Mouse (Mus musculus) stomach, embryonic 15.5 days (tissue): ENCODE data around the gene Bace1. TPM values are rescaled to one million over a fixed set of nuclear protein-coding genes. Genes with fewer than 3 reads are reported as not detected.

ENCODE experiments used
- ATAC-seq: fragments of 200-750 bp; cut with Nextera tagmentation; 2 replicates; pipeline ENCODE4 v1.8.0; 2017; ENCODE audit warnings: low read depth, moderate number of reproducible peaks, moderate TSS enrichment; ENCODE audit not compliant: insufficient read depth, low FRiP score
- H3K27ac ChIP-seq: fragments of 300-500 bp; sonication (generic); 2 replicates; pipeline ENCODE4 v1.5.1; 2015; ENCODE audit warnings: mild to moderate bottlenecking, inconsistent platforms
- H3K27me3 ChIP-seq: fragments of 300-500 bp; sonication (generic); replicated peaks from 2 replicates; pipeline ENCODE4 v1.6.1; 2015; ENCODE audit warnings: inconsistent platforms
- H3K36me3 ChIP-seq: fragments of 300-500 bp; sonication (generic); 2 replicates; pipeline ENCODE4 v1.6.1; 2015; ENCODE audit warnings: inconsistent platforms
- H3K4me1 ChIP-seq: fragments of 300-500 bp; sonication (generic); 2 replicates; pipeline ENCODE4 v1.6.1; 2015; ENCODE audit warnings: inconsistent platforms
- H3K4me2 ChIP-seq: fragments of 300-500 bp; sonication (generic); 2 replicates; pipeline ENCODE4 v1.6.1; 2015; ENCODE audit warnings: mild to moderate bottlenecking, inconsistent platforms
- H3K4me3 ChIP-seq: fragments of 300-500 bp; sonication (generic); replicated peaks from 2 replicates; pipeline ENCODE4 v1.5.1; 2015; ENCODE audit warnings: inconsistent platforms
- H3K9ac ChIP-seq: fragments of 300-500 bp; sonication (generic); 2 replicates; pipeline ENCODE4 v1.6.1; 2015; ENCODE audit warnings: inconsistent platforms
- H3K9me3 ChIP-seq: fragments of 300-500 bp; sonication (generic); 2 replicates; pipeline ENCODE4 v1.6.1; 2016; ENCODE audit warnings: inconsistent platforms
- WGBS: fragments of 180-500 bp; shearing (Covaris S2); methylation state at CpG from one replicate; pipeline ENCODE4 v1.1.7; 2015; 5-methylcytosine and 5-hydroxymethylcytosine counted together
- polyA plus RNA-seq: library from polyadenylated mRNA; unstranded; fragments of >200 nt; fragmentation: Nextera tagmentation; extraction: Ambion mirVana; gene quantifications from 2 replicates; pipeline ENCODE4 v1.2.1, GENCODE M21; 2015

The Bace1 gene
- 28.3 and 28.5 TPM in 2 replicates for polyA plus RNA-seq

DNA sequence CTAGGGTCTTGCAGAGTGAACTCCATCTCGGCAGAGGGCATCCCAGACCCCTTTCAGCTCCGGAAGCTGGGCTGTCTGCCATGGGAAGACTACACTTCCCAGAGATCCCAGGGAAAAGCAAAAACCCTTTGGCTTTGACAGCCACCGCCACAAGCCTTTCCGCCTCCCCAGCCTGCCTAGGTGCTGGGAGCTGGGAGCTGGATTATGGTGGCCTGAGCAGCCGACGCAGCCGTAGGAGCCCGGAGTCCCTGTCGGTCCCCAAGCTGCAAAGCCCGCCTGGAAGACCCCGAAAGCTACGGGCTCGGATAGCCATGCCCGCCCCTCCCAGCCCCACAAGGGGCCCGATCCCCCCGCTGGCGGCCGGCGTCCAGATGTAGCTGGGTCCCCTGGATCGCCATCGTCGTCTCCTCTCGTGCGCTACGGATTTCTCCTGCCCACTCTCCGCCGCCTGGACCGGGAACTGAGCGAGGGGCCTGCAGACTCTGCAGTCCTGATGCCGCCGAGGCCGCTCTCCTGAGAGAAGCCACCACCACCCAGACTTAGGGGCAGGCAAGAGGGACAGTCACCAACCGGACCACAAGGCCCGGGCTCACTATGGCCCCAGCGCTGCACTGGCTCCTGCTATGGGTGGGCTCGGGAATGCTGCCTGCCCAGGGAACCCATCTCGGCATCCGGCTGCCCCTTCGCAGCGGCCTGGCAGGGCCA, at the start of gene Bace1:
Gene Bace1 (plus strand): TSS at position 147 of the 705 bp plus-strand sequence.
- peak within 1 kb of the TSS; percentile 84 for H3K4me3 ChIP-seq
- H3K9ac ChIP-seq = peak within 1 kb of the TSS; percentile 87
- peak; percentile 65 for ATAC-seq
- H3K9me3 ChIP-seq = no peaks in the 10 kb centered on the region
- no peaks in the 10 kb centered on the region for H3K36me3 ChIP-seq
- H3K4me1 ChIP-seq = peaks cover 29% of the 10 kb centered on the region
- peak within 1 kb of the TSS; percentile 95 for H3K4me2 ChIP-seq
- peak within 1 kb of the TSS; percentile 51 for H3K27ac ChIP-seq
- no peaks in the 10 kb centered on the region for H3K27me3 ChIP-seq
- under 1% methylated on average over 40 of the region's 40 CpGs for WGBS

DNA sequence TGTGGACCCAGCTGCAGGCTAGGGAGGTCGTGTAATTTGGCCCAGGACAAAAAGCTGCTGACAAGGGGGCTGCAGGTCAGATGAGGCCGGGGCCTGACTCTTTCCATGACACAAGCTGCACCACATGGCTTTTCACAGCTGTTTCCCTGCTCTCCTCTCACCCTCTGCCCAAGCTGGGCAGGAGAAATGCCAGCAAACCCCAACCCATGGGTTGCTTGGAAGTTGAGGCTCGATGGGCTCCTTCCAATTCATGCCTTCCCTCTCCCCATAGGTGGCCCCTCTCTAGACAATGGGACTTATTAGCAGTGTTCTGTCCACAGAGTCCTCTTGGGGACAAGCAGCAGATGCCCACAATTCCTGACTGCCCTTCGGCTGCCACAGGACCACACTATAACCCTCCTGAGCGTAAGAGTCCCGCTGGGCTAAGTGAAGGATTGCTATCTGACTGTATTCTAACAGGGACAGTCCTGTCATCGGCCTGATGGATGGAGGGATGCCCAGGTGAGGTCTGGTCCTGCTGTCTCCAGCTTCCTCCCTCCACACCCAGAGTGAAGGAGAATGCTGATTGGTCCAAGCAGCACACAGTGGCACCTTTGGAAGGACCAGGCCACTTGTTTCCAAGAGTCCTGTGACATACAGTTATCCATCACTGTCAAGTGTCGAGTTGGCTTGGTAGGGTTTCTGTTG, 46.8 kb upstream of the Bace1 start:
- Histone ChIP-seq H3K4me1 (peaks cover 5% of the 10 kb centered on the region; the same call in 1 of the 2 replicates), H3K4me2 (no peak overlapping the region), H3K27ac (no peak overlapping the region), H3K27me3 (no peaks in the 10 kb centered on the region), H3K36me3 (0 out of 2 replicates have a peak, but pooled peaks cover 4% of the 10 kb centered on the region), H3K4me3 (no peak overlapping the region), H3K9ac (no peak overlapping the region), H3K9me3 (no peaks in the 10 kb centered on the region)
- ATAC-seq = no peak
- WGBS = 78% methylated on average over 8 of the region's 8 CpGs

DNA sequence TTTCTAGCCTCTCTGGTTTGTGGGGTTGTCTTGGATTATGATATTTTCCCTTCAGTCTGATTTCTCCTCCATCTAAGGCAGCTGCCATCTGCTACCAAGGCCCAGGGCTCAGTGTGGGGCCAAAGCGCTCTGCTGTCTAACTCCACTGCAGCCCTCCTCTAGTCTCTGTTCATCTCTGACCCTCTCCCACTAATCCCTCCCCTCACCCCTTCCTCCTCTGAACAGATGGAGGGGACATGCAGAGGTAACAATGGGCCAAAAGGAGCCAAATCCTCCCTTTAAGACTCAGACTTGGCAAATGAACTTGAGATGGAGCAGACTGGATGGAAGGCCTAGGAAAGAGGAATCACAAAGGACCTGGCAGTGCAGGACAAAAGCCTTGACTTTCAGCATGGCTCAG, 46.1 kb upstream of the Bace1 start:
- H3K9me3 ChIP-seq = no peaks in the 10 kb centered on the region
- no peak overlapping the region for H3K9ac ChIP-seq
- no peak overlapping the region for H3K4me2 ChIP-seq
- H3K27me3 ChIP-seq = no peaks in the 10 kb centered on the region
- H3K4me3 ChIP-seq = no peak overlapping the region
- 0 out of 2 replicates have a peak, but pooled peaks cover 4% of the 10 kb centered on the region for H3K36me3 ChIP-seq
- H3K4me1 ChIP-seq = peaks cover 3% of the 10 kb centered on the region; the same call in 1 of the 2 replicates
- 96% methylated on average over 1 of the region's 1 CpGs for WGBS
- no peak overlapping the region for H3K27ac ChIP-seq
- no peak for ATAC-seq

DNA sequence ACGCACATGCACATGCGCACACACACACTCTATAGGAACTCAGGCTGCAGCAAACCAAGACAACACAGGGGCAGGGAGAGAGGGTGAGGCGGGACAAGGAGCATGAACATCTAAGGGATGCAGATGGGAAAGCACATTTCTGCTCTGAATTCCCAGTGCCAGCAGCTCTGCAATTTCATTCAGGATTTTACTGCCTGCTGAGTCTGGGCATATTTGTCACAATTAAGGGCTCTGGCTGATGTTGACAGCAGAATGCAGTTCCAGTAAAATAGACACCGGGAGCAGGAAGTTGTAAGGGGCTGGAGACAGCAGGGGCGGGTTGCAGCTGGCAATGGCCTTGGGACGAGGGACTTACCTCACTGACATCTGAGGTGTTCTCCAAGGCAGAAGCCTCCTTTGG, 44.7 kb upstream of the Bace1 start:
- ATAC-seq = no peak
- H3K4me3 ChIP-seq = no peak overlapping the region
- peaks cover 4% of the 10 kb centered on the region; the same call in 1 of the 2 replicates for H3K4me1 ChIP-seq
- H3K9me3 ChIP-seq = no peaks in the 10 kb centered on the region
- no peaks in the 10 kb centered on the region for H3K27me3 ChIP-seq
- WGBS = 79% methylated on average over 6 of the region's 6 CpGs
- H3K36me3 ChIP-seq = 0 out of 2 replicates have a peak, but pooled peaks cover 4% of the 10 kb centered on the region
- no peak overlapping the region for H3K9ac ChIP-seq
- no peak overlapping the region for H3K4me2 ChIP-seq
- H3K27ac ChIP-seq = no peak overlapping the region

DNA sequence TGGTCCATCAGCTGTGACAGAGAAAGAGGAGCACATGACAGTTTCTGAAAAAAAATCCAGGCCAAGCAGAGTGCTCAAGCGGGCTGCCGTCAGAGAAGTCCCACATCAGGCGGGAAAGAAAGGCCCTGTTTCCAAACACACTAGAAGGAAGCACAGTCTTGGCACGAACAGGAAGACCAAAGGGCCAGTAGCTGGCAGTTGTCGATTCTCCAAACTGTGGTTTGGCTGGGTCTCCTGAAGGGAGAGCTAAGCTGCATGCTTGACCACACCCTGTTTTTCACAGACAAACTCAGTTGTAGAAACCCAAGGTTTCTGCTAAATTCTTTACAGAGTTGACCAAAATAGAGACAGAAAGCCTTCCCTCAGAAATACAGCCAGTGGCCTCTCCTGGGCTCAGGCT, 42.7 kb upstream of the Bace1 start:
- Histone ChIP-seq H3K4me3 (no peak overlapping the region), H3K9ac (no peak overlapping the region), H3K9me3 (no peaks in the 10 kb centered on the region), H3K27ac (no peak overlapping the region), H3K27me3 (no peaks in the 10 kb centered on the region), H3K36me3 (0 out of 2 replicates have a peak, but pooled peaks cover 4% of the 10 kb centered on the region), H3K4me2 (no peak overlapping the region), H3K4me1 (peaks cover 10% of the 10 kb centered on the region; the same call in 1 of the 2 replicates)
- 79% methylated on average over 5 of the region's 5 CpGs for WGBS
- ATAC-seq = no peak

DNA sequence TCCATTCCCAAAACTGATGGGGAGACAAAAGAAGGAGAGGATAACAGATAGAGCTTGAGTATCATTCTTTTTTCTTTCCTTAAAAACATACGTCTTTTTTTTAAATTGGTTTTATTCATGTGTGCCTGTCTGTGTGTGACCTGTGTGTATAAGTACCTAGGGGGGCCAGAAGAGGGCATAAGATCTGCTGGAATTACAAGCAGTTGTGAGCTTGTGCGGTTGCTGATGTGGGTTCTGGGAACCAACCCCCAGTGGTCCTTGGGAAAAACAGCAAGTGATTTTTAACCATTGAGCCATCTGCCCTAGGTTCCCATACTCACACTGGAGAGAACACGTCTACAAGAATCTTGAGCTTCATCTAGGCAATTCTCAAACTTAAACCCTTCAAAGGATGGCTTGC, 41.1 kb upstream of the Bace1 start:
- WGBS = 82% methylated on average over 3 of the region's 3 CpGs
- Histone ChIP-seq H3K9me3 (no peaks in the 10 kb centered on the region), H3K9ac (no peak overlapping the region), H3K27me3 (no peaks in the 10 kb centered on the region), H3K36me3 (0 out of 2 replicates have a peak, but pooled peaks cover 4% of the 10 kb centered on the region), H3K4me1 (peaks cover 10% of the 10 kb centered on the region; the same call in 1 of the 2 replicates), H3K27ac (no peak overlapping the region), H3K4me2 (no peak overlapping the region), H3K4me3 (no peak overlapping the region)
- no peak for ATAC-seq

DNA sequence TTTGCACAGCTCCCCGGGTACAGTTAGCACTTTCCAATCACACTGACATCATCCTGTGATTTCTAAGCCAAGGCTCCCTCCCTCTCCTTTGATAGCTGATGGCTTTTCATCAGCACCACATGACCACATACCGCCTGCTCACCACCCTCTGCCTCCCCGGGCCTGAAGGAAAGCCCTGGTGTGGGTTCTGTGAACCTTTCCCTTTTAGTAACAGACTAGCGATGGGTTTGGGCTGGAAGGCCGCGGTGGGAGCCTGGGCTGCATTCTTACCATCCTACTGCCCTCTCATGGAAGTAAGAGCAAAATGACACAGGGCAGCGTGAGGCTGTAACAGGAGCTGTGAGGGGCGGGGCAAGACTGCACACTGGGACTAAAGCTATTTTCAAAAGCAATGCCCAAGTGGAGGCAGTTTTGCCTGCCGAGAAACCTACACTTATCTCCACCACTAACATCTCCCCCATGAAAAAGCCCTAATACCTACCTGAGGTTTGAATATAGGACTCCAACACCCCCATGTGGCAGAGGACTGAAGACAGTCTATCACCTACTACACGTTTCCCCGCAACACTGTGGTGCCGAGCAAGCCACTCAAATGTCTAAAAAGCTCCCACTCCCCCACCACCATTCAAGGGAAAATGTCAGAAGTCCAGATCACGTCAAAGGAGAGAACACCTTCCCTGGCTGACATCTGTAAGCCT, 39.8 kb upstream of the Bace1 start:
- H3K36me3 ChIP-seq = no peaks in the 10 kb centered on the region
- peak; percentile 54; the same call in 1 of the 2 replicates for ATAC-seq
- no peaks in the 10 kb centered on the region for H3K9me3 ChIP-seq
- no peaks in the 10 kb centered on the region for H3K27me3 ChIP-seq
- H3K9ac ChIP-seq = no peak overlapping the region
- WGBS = 19% methylated on average over 13 of the region's 13 CpGs
- no peak overlapping the region for H3K4me2 ChIP-seq
- no peak overlapping the region for H3K27ac ChIP-seq
- H3K4me3 ChIP-seq = no peak overlapping the region
- peaks cover 10% of the 10 kb centered on the region; the same call in 1 of the 2 replicates for H3K4me1 ChIP-seq

DNA sequence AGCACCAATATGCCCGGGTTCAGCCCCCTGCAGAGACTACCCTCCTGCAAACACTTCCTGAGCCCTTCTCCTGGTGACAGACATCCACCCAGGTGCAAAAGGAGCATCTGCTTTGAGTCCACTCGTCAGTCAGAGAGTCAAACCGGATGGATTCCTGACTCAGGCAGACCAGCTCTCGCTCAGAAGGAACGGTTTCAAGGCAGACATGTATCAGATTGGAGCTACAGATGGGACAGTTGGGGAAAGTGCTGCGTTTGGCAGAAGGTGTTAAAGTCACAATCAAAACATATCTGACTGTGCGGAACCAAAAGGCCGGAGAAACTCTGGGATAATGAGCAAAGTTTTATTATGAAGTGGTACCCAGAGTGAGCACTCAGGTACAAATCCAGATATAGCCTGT, 39.0 kb upstream of the Bace1 start:
- WGBS = 79% methylated on average over 8 of the region's 8 CpGs

DNA sequence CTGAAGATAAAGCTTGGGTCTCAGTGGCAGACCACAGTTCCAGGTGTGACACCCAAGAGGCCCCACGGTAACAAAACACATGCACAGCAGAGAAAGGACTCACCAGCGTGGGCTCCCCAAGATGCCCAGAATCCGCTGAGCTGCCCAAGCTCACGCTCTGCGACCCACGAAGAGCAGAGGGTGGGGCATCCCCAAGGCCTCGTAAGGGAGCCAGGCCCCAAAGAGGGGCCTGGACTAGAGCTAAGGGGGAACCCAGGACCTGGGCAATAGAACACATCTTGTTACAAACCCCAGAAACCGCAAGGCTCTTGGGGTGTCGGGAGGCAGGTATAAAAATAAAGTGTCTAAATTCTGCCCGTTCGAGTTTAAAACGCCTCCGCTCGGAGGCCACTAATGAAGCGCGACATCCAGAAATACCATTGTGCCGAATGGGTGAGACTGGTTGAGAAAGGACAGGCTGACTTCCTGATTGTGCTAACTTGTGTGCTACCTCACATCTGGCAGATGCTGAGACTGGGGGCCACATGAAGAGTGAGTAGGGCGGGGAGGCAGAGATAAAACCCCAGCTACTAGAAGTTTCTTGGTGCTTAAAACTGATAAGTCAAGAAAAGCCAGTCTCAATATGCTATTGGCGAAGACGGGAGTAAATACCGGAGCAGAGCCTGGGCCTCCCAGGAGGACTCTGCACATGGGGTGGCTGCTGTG, 35.2 kb upstream of the Bace1 start:
- peak; percentile 71; the same call in 1 of the 2 replicates for ATAC-seq
- H3K4me2 ChIP-seq = no peak overlapping the region
- no peak overlapping the region for H3K4me3 ChIP-seq
- H3K27me3 ChIP-seq = no peaks in the 10 kb centered on the region
- WGBS = 84% methylated on average over 21 of the region's 21 CpGs
- H3K27ac ChIP-seq = no peak overlapping the region
- no peak overlapping the region for H3K9ac ChIP-seq
- H3K9me3 ChIP-seq = no peaks in the 10 kb centered on the region
- peaks cover 10% of the 10 kb centered on the region; the same call in 1 of the 2 replicates for H3K4me1 ChIP-seq
- H3K36me3 ChIP-seq = peaks cover 5% of the 10 kb centered on the region; the same call in 1 of the 2 replicates

More for the DNA sequence above, 39.0 kb upstream of the Bace1 start:
- Histone ChIP-seq H3K36me3 (no peaks in the 10 kb centered on the region), H3K27ac (no peak overlapping the region), H3K27me3 (no peaks in the 10 kb centered on the region), H3K4me2 (no peak overlapping the region), H3K9me3 (no peaks in the 10 kb centered on the region), H3K4me3 (no peak overlapping the region), H3K4me1 (peaks cover 10% of the 10 kb centered on the region; the same call in 1 of the 2 replicates), H3K9ac (no peak overlapping the region)
- ATAC-seq = no peak

DNA sequence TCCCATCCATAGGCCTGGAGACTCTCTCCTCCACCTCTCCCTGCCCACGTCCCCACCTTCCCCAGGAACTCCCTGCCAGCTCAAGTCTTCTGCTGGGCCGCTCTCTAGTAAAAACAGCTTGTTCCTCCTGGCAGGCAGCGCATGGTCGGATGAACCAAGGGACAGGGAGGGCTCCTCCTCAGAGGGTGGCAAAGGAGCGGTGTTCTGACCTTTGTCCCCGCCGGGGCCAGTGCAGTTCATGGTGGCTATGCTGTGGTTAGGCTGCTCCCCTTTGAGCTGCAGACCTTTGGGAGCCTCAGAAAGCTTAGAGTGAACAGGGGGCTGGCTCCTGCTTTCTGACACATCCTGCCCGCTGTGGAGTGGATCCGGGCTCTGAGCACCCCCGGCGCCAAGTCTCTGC, 31.5 kb upstream of the Bace1 start:
- H3K27ac ChIP-seq = no peak overlapping the region
- no peak for ATAC-seq
- H3K9me3 ChIP-seq = no peaks in the 10 kb centered on the region
- H3K4me1 ChIP-seq = no peaks in the 10 kb centered on the region
- H3K36me3 ChIP-seq = peaks cover 5% of the 10 kb centered on the region; the same call in 1 of the 2 replicates
- 92% methylated on average over 11 of the region's 11 CpGs for WGBS
- H3K4me3 ChIP-seq = no peak overlapping the region
- no peak overlapping the region for H3K4me2 ChIP-seq
- H3K9ac ChIP-seq = no peak overlapping the region
- H3K27me3 ChIP-seq = no peaks in the 10 kb centered on the region

DNA sequence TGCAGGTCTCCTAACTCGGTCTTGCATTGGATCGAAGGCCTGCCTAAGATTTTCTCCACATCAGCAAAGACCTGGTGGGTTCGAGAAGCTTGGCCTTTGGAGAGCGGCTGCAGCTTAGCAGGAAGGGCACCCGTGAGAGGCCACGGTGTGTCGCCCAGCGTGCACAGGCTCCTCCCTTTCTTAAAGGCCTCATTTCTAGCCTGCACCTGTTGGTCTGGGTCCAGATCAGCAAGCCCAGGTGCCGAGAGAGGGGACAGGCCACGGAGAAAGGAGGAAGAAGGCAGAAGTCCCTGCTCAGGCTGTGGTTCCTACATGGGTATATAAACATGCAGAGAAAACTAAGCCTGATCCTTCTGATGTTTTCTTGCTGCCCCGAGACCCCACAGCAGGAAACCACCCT, 31.0 kb upstream of the Bace1 start:
- ATAC-seq = no peak
- WGBS = 85% methylated on average over 11 of the region's 11 CpGs

More for the DNA sequence above, 31.0 kb upstream of the Bace1 start:
- Histone ChIP-seq H3K4me1 (no peaks in the 10 kb centered on the region), H3K27ac (no peak overlapping the region), H3K9ac (no peak overlapping the region), H3K36me3 (peaks cover 5% of the 10 kb centered on the region; the same call in 1 of the 2 replicates), H3K27me3 (no peaks in the 10 kb centered on the region), H3K9me3 (no peaks in the 10 kb centered on the region), H3K4me3 (no peak overlapping the region), H3K4me2 (no peak overlapping the region)
